Mouse (Mus musculus) heart, postnatal 4 days (tissue): ENCODE measurements around the gene Kif6. TPM values are rescaled to one million over a fixed set of nuclear protein-coding genes. Genes with fewer than 3 reads are reported as not detected.
A peak's percentile ranks its signal among the peaks of the same experiment; 100 is the strongest.

Experiments used
- DNase-seq: peaks from one replicate; pipeline ENCODE4 v3.0.0; 2021
- total RNA-seq, 2 experiments: library from RNA; stranded (reverse); gene quantifications; 2 replicates each; pipeline ENCODE4 v1.2.3; 2021

Kif6 gene
- total RNA-seq = 1 to 10 TPM; 1.9 to 3.2 TPM

DNA sequence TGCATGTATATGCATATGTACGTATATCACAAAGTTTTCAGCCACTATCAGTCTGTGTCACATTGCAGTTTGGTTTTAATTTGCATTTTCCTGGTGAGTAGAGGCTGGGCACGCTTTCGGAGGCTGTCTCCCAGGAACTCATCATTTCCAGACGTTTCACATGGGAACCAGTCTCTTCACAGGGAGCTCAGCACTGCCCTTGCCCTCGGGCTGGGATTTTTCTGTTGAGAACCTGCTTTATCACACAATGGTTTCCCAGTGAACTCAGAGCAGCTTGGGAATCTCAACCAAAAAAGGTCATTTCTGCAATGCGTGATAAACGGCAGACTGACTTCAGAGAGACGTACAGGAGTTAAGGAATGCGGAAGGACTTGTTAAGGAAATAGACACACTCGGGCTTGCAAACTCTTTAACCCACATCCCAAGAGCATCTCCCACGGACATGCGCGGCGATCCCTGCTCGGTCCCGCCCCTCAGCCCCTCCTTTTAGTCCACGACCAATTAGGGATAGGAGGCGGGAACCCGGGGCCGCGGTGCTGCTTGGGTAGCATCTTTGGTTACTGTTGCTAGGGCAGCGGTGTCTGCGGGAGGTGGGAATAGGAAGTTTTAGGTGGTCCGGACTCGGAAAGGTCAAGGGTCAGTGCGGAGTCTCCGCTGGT, at the start of gene Kif6:
TSS of gene Kif6 (plus strand) at position 560 of the 659 bp plus-strand sequence.
- peak; percentile 79 for DNase-seq

- no peak for DNase-seq
These were observed 46.2 kb upstream of the Kif6 start for GRCm38 (mm10) chr17:49568717-49569116.

GRCm38 (mm10) chr17:49577321-49577720, 37.6 kb upstream of the Kif6 start:
- no peak for DNase-seq

DNA sequence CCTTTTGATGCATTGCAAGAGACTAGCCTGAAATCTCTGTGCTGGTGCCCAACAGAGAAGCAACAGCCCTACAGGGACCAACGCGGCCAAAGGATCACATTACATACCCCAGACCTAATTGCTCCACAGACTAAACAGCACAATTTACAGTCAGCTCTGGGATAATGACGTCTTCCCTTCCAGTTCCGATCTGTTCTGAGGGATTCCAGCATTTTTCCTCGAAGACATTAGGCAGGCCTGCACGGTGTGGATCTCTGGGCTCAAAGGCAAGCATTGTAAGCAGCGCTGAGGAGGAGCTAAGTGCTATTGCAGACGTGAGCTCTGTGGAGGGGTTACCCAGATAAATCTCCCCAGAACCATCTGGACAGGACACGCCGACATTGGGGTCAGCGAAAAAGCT, 32.5 kb upstream of the Kif6 start:
- no peak for DNase-seq

- no peak for DNase-seq
These were observed 24.9 kb upstream of the Kif6 start for GRCm38 (mm10) chr17:49590051-49590450.

- DNase-seq = no peak
These were observed 9.5 kb upstream of the Kif6 start for GRCm38 (mm10) chr17:49605397-49605796.

- no peak for DNase-seq
These were observed 7.4 kb upstream of the Kif6 start for GRCm38 (mm10) chr17:49607351-49608027.

DNA sequence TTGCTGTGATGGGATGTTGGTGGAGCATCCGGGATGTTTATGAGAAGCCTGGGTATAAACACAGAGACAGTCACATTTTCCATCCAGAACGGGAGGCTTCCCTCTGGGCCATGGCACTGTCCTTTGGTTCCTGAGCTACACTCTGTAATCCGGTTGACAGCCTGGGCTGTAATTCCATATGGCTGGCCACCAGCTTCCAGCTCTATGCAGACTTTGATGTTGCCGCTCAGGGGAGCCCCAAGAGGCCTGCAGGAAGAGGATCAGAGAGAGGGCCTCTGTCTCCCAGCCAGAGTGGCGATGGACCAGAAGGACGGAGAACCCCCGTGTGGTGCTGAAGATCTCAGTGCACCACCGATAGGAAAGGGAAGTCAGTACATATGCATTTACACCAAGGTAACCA, 4.6 kb upstream of the Kif6 start:
- DNase-seq = no peak

- no peak for DNase-seq
These were observed 310 bp downstream of the Kif6 start for GRCm38 (mm10) chr17:49615241-49615651.

DNA sequence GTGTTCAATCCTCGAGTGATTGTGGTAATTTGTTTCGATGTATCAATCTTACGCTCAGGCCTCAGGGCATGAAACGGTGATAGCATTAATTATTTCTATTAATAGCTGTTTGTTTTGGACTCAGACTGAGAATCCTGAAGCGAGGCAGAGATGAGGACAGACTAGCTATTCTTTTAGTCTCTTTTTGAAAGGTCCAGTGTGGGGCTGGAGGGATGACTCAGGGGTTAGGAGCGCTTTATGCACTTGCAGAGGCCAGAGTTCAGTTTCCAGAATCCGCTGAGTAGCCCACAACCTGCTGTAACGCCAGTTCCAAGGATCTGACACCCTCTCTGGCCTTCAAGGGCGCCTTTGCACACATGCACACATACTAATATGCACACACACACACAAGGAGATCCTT, 9.6 kb downstream of the Kif6 start:
- DNase-seq = no peak

DNA sequence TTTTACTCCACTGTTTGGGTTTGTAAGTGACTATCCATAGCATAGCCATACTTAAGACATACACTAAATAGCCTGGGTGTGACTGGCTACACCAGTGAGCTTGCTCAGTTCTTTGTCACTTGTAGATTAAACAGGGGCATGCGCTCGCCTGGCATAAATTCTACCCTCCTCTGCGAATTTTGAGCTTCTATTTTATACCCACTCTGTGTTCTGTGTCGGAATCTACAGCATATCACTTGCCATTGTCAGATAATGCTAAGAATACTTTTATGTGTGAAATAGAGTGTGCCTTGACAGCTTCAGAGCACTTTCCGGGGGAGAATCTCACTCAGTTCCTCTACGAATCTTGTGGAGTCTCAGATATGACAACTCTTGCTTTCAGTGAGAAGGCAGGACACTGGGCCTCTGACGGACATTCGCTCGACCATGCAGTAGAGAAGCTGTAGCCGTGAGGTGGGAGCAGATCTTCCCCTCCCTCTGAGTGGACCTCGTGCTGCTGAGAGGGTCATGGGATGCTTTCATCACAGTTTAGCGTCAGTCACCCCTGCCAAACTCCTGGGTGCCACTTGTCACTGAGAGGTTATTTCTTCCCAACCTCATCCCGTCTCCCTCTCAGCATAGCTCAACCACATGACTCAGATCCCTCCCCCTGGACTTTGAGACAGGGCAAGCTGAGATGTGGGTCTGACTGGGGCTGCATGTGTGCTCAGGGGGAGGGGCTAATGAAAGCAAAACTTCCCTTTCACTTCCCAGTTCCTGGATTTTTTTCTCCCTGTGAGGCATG, 12.3 kb downstream of the Kif6 start:
- DNase-seq = peak; percentile 34

DNA sequence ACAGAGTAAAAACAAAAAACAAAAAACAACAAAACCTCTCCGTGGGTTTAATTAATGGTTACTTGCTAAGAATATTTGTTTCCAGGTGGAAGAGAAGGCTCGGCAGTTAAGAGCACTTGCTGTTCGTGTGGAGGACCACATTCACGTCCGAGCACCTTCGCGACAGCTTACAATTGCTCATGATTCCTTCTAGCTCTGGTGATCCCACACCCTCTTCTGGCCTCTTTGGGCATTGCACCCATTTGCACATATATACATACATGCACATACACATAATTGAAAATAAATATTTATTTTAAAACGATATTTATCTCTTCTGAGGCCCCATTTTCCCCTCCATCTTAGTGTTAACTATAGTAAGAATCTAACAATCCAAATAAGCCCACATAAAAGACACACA, 13.9 kb downstream of the Kif6 start:
- DNase-seq = no peak

DNA sequence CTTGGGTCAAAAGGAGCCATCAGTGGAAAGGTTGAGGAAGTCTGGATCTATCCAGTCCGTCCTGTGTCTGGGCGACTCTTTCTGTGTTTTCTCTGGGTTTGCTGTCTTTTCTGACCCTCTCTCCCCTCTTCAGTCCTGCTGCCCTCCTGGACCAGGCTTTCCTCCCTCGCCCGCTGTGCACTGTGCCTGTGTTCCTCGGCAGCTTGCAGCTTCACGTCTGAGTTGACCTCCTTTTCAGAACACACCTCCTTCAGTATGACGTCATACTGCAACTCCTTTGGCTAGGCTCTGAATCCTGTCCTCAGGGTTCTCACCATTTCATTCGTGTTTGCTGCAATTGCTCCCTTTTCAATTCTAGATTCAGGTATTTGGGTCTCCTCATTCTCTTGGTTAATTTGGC, 18.1 kb downstream of the Kif6 start:
- no peak for DNase-seq

- DNase-seq = no peak
These were observed 27.0 kb downstream of the Kif6 start for GRCm38 (mm10) chr17:49641903-49642302.

DNA sequence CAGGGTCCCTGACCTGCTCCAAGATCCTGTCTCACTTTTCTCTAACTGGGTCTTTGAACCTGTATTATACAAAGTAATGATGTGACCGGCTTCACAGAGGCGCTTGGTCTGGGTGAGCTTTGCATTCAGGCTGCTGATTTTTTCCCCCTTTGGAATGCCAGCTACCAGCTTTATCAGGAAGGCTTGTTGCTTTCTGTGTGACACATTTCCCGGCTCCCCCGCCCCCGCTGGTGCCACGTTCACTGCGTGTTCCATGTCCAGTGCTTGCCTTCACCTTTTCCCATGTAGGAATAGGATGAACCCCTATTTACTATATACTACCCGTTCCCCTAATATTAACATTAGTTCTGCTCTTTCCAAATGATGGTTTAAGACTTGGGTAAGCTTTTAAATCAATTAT, 27.4 kb downstream of the Kif6 start:
- DNase-seq = peak; percentile 22

- DNase-seq = peak; percentile 37
These were observed 28.1 kb downstream of the Kif6 start for GRCm38 (mm10) chr17:49642889-49643490.

DNA sequence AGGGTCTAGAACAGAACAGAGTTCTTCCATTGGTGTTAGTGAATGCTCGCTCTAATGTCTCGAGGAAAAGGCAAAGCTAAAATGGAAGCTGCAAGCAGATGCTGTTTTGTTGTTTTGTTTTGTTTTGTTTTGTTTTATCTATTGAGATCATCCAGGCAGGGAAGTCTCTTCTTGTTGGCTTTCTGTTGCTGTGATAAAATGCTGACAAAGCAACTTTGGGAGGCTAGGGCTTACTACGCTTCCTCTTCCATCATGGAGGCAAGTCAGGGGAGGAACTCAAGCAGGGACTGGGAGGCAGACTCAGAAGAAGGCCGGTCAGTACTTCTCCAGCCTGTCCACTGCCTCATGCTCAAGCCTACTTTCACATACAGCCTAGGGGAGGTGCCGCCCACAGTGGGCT, 31.3 kb downstream of the Kif6 start:
- DNase-seq = no peak

DNA sequence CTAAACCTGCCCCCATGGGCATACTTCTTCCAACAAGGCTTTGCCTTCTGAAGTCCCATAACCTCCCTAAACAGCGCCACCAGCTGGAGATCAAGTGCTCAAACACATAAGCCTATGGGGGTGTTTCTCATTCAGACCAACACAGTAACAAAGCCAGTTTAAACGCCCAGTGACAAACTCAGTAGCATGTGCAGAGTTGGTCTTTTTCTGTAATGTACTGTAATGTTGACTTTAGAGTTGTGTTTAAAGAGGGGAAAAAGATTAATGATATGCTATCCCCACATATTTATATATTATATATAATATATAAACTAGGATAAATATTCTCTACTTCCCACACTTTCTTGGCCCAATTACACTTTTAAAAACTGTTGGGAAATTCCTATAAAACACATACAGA, 34.0 kb downstream of the Kif6 start:
- no peak for DNase-seq

GRCm38 (mm10) chr17:49649394-49649793, 34.5 kb downstream of the Kif6 start:
- DNase-seq = no peak

GRCm38 (mm10) chr17:49650366-49650765, 35.4 kb downstream of the Kif6 start:
- no peak for DNase-seq

- DNase-seq = no peak
These were observed 37.4 kb downstream of the Kif6 start for GRCm38 (mm10) chr17:49652357-49652756.

DNA sequence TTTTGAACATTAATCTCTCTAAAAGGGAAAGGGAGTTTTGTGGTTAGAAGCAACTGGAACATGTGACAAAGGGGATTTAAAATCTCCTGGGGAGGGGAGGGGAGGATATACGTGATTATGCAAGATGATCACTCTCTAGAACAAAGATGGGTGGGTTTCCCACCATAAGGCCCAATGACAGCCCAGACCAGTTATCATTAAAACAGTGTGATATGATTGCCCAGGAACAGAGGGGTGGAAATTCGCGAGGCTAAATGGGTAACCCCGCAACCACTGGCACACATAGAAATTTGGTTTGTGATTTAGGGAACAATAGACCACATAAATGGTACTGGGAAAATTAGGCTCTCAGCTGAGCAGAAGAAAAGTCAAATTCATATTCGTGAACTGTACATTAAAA, 37.9 kb downstream of the Kif6 start:
- DNase-seq = no peak

GRCm38 (mm10) chr17:49661626-49662025, 46.7 kb downstream of the Kif6 start:
- no peak for DNase-seq
